Mouse (Mus musculus) bone marrow macrophage, adult 2 months (primary cell): ENCODE measurements around the gene Nup54. TPM values are rescaled to one million over a fixed set of nuclear protein-coding genes. Genes with fewer than 3 reads are reported as not detected.

Source experiments
- H3K27ac ChIP-seq: 2 replicates; pipeline ENCODE4 v1.5.1; 2012; ENCODE audit warnings: low read depth, low read length; ENCODE audit not compliant: insufficient read depth
- H3K4me1 ChIP-seq: 2 replicates; pipeline ENCODE4 v1.6.1; 2012; ENCODE audit warnings: low read length; ENCODE audit not compliant: control insufficient read depth, insufficient read depth
- H3K4me3 ChIP-seq: 2 replicates; pipeline ENCODE4 v1.5.1; 2012; ENCODE audit warnings: mild to moderate bottlenecking, low read length, moderate library complexity; ENCODE audit not compliant: insufficient read depth
- CTCF ChIP-seq: IDR thresholded peaks from 2 replicates; pipeline ENCODE4 v1.5.1; 2012; ENCODE audit warnings: low read depth, mild to moderate bottlenecking, low read length, moderate library complexity
- POLR2A ChIP-seq: IDR thresholded peaks from 2 replicates; pipeline ENCODE4 v1.6.1; 2012; ENCODE audit warnings: mild to moderate bottlenecking, low read depth, low read length, borderline replicate concordance
- polyA plus RNA-seq: library from polyadenylated mRNA; stranded (reverse); fragments of >200 nt; gene quantifications from 2 replicates; pipeline ENCODE4 v1.2.4, GENCODE M21; 2012; ENCODE audit not compliant: missing spikeins, insufficient read depth, insufficient read length

Gene Nup54
- polyA plus RNA-seq, 1 experiment = 20.4 TPM

- no peak overlapping the region for H3K4me3 ChIP-seq
- no peak overlapping the region for H3K27ac ChIP-seq
- peaks cover 5% of the 10 kb centered on the region; the same call in 1 of the 2 replicates for H3K4me1 ChIP-seq
- TF ChIP-seq CTCF = no peak
- TF ChIP-seq POLR2A = no peak
Observed at GRCm38 (mm10) chr5:92430723-92431122, 4.3 kb downstream of the Nup54 start.

- H3K4me1 ChIP-seq = peaks cover 3% of the 10 kb centered on the region; the same call in 1 of the 2 replicates
- no peak for TF ChIP-seq POLR2A
- no peak for TF ChIP-seq CTCF
- no peak overlapping the region for H3K27ac ChIP-seq
- H3K4me3 ChIP-seq = no peak overlapping the region
Observed at GRCm38 (mm10) chr5:92424126-92424525, 10.9 kb downstream of the Nup54 start.

DNA sequence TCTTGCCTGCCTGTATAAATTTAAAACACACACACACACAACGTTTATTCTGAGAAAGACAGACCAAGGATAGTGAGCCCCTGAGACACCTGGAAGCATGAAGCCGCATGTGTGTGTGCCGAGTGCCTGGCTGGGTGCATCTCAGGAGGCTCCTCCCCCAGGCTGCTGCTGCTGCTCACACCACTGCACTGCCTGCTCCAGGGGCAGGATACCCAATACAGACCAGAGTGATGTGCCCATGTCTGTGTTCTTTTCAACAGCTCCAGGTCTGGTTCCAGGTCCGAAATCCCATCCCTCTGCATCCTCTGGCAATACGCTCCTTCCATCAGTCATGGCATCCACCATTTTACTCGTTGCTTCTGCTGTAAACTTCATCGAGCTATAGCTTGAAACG is 21.0 kb downstream of the Nup54 start:
- Histone ChIP-seq H3K4me3 (no peak overlapping the region), H3K27ac (no peak overlapping the region), H3K4me1 (peaks cover 15% of the 10 kb centered on the region)
- TF ChIP-seq POLR2A (no peak), CTCF (no peak)

GRCm38 (mm10) chr5:92413271-92413981 is 21.6 kb downstream of the Nup54 start:
- H3K4me1 ChIP-seq = peaks cover 15% of the 10 kb centered on the region
- no peak overlapping the region for H3K27ac ChIP-seq
- TF ChIP-seq CTCF = no peak
- no peak for TF ChIP-seq POLR2A
- no peak overlapping the region for H3K4me3 ChIP-seq

DNA sequence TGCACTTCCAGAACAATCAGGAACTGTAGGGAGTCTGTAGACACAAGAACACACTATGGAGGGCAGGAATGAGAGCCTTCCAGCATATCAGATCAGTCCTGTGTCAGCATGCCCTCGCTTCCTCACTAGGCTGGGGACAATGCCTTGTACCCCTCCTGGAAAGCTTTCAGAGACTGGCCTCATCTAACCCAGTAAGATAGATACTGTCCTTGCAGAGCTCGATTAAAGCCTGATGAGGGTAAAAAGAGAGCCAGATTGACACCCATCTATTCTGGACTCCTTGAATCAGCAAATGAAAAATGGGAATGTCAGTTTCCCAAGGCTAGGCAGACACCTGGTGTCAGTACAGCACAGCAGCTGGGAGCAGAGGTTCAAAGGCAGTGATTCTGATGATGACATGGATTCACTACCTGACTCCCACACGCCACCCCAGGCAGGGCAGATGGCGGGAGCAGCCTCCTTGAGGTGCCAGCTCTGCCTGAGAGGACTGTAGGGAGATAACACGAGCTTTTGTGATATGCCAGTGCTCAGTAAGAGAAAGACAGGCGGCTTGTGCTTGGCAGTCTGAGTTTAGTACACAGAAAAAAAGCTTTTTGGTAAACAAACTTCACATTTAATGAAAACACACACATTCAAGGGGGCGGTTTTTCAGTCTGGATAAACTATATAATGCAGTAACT is 23.4 kb downstream of the Nup54 start:
- H3K4me1 ChIP-seq = peaks cover 15% of the 10 kb centered on the region
- H3K4me3 ChIP-seq = no peak overlapping the region
- H3K27ac ChIP-seq = no peak overlapping the region
- TF ChIP-seq CTCF = no peak
- TF ChIP-seq POLR2A = no peak

- Histone ChIP-seq H3K27ac (no peak overlapping the region), H3K4me3 (no peak overlapping the region), H3K4me1 (peaks cover 15% of the 10 kb centered on the region)
- TF ChIP-seq POLR2A (no peak), CTCF (no peak)
Observed at GRCm38 (mm10) chr5:92410486-92410885, 24.5 kb downstream of the Nup54 start.

DNA sequence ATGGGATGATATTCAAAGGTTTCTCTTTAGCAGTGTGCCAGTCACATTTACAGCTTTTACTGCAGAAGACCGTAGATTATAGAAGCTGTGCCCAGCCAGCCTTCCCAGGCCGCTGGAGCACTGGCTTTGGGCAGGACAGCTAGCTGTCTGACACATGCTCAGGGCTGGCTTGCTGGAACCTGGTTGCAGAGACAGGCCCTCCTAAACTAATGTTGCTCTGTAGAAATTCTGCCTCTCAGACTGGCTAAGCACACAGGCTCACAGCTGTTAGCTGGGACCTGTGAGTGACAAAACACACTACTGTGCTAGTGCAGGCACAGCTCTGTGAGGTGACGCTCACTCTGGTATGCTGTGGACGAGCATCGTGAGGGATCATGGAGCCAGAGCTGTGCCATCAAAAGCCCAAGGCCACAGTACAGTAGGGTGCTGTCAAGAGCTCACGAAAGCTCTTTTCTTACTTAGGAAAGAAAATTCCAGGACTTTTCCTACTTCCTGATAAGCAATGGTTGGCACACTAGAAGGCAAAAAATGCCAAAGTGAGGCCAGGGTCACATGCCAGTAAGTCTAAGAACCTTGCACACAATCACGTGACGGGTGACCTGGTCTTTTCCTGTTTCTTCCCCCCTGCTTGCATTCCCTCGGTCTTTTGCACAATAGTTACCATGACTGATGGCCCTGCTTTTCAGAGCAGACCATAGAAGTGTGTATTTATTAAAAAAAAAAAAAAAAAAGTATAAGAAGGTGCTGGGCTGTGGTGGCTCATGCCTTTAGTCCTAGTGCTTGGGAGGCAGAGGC is 25.5 kb downstream of the Nup54 start:
- H3K27ac ChIP-seq = no peak overlapping the region
- TF ChIP-seq POLR2A = no peak
- no peak for TF ChIP-seq CTCF
- H3K4me3 ChIP-seq = no peak overlapping the region
- peaks cover 15% of the 10 kb centered on the region for H3K4me1 ChIP-seq

- Histone ChIP-seq H3K27ac (no peak overlapping the region), H3K4me3 (no peak overlapping the region), H3K4me1 (peaks cover 2% of the 10 kb centered on the region)
- TF ChIP-seq POLR2A = no peak
- TF ChIP-seq CTCF = no peak
Observed at GRCm38 (mm10) chr5:92404400-92404678, 30.7 kb downstream of the Nup54 start.

DNA sequence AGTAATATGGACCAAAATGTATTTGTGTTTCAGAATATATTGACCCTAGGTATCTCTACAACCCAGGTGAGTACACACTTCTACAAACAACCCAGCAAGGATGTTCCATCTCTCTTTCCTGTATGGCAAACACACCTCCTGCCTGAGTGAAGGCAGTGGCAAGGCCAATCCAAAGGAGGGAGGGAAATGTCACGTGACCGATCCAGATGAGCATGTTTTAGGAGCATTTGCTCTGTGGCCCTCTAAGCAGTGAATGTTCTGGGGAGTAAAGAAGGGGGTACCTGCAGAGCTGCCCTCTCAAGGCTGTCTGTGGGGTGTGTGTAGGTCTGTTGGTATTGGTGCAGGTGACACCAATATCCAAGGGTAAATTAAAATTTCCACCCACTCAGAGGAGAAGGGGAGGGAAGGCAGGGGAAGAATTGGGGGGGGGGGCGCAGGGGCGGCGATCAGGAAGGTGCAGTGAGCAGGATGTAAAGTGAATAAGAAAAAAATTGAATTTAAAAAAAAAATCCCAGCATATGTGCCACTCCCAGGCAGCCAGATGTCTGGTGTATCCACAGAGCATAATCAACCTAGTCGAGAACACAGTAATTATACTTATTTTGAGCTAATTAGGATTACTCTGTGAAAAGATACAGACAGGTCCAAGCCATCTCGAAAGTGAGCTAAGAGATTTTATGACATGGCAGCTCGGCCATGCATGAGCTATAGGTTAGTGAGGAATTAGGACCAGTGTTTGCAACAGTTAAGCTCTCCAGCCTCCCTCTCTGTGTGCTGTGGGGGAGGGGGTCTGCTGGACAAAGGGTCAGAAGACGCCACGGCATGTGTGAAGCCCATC is 31.2 kb downstream of the Nup54 start:
- TF ChIP-seq CTCF = no peak
- no peak for TF ChIP-seq POLR2A
- H3K27ac ChIP-seq = no peak overlapping the region
- H3K4me3 ChIP-seq = no peak overlapping the region
- no peaks in the 10 kb centered on the region for H3K4me1 ChIP-seq
